Mouse (Mus musculus) hindbrain, embryonic 11.5 days (tissue): ENCODE results near the gene Shq1. TPM values are rescaled to one million over a fixed set of nuclear protein-coding genes. Genes with fewer than 3 reads are reported as not detected.
A peak's percentile ranks its signal among the peaks of the same experiment; 100 is the strongest.

ENCODE experiments used
- ATAC-seq: fragments of 200-750 bp; cut with Nextera tagmentation; 2 replicates; pipeline ENCODE4 v1.8.0; 2017; ENCODE audit warnings: mild to moderate bottlenecking, moderate TSS enrichment, moderate library complexity; ENCODE audit not compliant: low FRiP score
- DNase-seq: peaks from one replicate; pipeline ENCODE4 v3.0.0-alpha.2; 2015; ENCODE audit warnings: low spot score
- H3K27ac ChIP-seq: fragments of 300-500 bp; sonication (generic); 2 replicates; pipeline ENCODE4 v1.5.1; 2014; ENCODE audit warnings: mild to moderate bottlenecking, low read depth, low read length
- H3K27me3 ChIP-seq: fragments of 300-500 bp; sonication (generic); 2 replicates; pipeline ENCODE4 v1.6.1; 2014; ENCODE audit warnings: mild to moderate bottlenecking, low read length, moderate library complexity, mixed read lengths; ENCODE audit not compliant: control insufficient read depth, insufficient read depth
- H3K36me3 ChIP-seq: fragments of 300-500 bp; sonication (generic); 2 replicates; pipeline ENCODE4 v1.6.1; 2014; ENCODE audit warnings: mild to moderate bottlenecking, low read length, moderate library complexity, mixed read lengths; ENCODE audit not compliant: control insufficient read depth, insufficient read depth
- H3K4me1 ChIP-seq: fragments of 300-500 bp; sonication (generic); replicated peaks from 2 replicates; pipeline ENCODE4 v1.6.1; 2014; ENCODE audit warnings: low read length, mixed read lengths; ENCODE audit not compliant: control insufficient read depth, insufficient read depth
- H3K4me2 ChIP-seq: fragments of 300-500 bp; sonication (generic); replicated peaks from 2 replicates; pipeline ENCODE4 v1.6.1; 2014; ENCODE audit warnings: mild to moderate bottlenecking, low read depth, low read length
- H3K4me3 ChIP-seq: fragments of 300-500 bp; sonication (generic); 2 replicates; pipeline ENCODE4 v1.5.1; 2014; ENCODE audit warnings: low read depth, low read length
- H3K9ac ChIP-seq: fragments of 300-500 bp; sonication (generic); 2 replicates; pipeline ENCODE4 v1.6.1; 2014; ENCODE audit warnings: low read depth, low read length
- H3K9me3 ChIP-seq: fragments of 300-500 bp; sonication (generic); 2 replicates; pipeline ENCODE4 v1.6.1; 2016; ENCODE audit warnings: low read length; ENCODE audit not compliant: control insufficient read depth
- WGBS: fragments of 180-500 bp; shearing (Covaris S2); extraction: QIAGEN DNeasy Blood & Tissue Kit; methylation state at CpG from one replicate; pipeline ENCODE4 v1.1.7; 2014; 5-methylcytosine and 5-hydroxymethylcytosine counted together
- polyA plus RNA-seq: library from polyadenylated mRNA; unstranded; fragments of >200 nt; fragmentation: Nextera tagmentation; extraction: Ambion mirVana; gene quantifications from 2 replicates; pipeline ENCODE4 v1.2.1, GENCODE M21; 2014

Gene Shq1
- polyA plus RNA-seq, 1 experiment from 2014 or later, result 17.1 TPM

- no peak for DNase-seq
- Histone ChIP-seq H3K36me3 (no peaks in the 10 kb centered on the region), H3K9ac (no peak overlapping the region), H3K9me3 (no peaks in the 10 kb centered on the region), H3K4me2 (no peak overlapping the region), H3K4me1 (no peaks in the 10 kb centered on the region), H3K27me3 (peaks cover 3% of the 10 kb centered on the region), H3K4me3 (no peak overlapping the region), H3K27ac (no peak overlapping the region)
- ATAC-seq, result no peak
- WGBS, result 83% methylated on average over 1 of the region's 1 CpGs
These were observed 37.3 kb upstream of the Shq1 start for GRCm38 (mm10) chr6:100708248-100708647.

- WGBS, result 61% methylated on average over 7 of the region's 7 CpGs
- Histone ChIP-seq H3K27ac (no peak overlapping the region), H3K27me3 (peaks cover 3% of the 10 kb centered on the region), H3K4me1 (no peaks in the 10 kb centered on the region), H3K4me3 (no peak overlapping the region), H3K9ac (no peak overlapping the region), H3K9me3 (no peaks in the 10 kb centered on the region), H3K4me2 (no peak overlapping the region), H3K36me3 (no peaks in the 10 kb centered on the region)
- no peak for DNase-seq
- no peak for ATAC-seq
These were observed 36.6 kb upstream of the Shq1 start for GRCm38 (mm10) chr6:100707557-100707956.

- no peaks in the 10 kb centered on the region for H3K36me3 ChIP-seq
- H3K9ac ChIP-seq, result no peak overlapping the region
- WGBS, result 79% methylated on average over 6 of the region's 6 CpGs
- H3K4me3 ChIP-seq, result no peak overlapping the region
- H3K9me3 ChIP-seq, result no peaks in the 10 kb centered on the region
- no peak overlapping the region for H3K4me2 ChIP-seq
- ATAC-seq (no peak), DNase-seq (no peak)
- H3K27me3 ChIP-seq, result peaks cover 3% of the 10 kb centered on the region
- no peaks in the 10 kb centered on the region for H3K4me1 ChIP-seq
- H3K27ac ChIP-seq, result no peak overlapping the region
These were observed 35.9 kb upstream of the Shq1 start for GRCm38 (mm10) chr6:100706861-100707260.

DNA sequence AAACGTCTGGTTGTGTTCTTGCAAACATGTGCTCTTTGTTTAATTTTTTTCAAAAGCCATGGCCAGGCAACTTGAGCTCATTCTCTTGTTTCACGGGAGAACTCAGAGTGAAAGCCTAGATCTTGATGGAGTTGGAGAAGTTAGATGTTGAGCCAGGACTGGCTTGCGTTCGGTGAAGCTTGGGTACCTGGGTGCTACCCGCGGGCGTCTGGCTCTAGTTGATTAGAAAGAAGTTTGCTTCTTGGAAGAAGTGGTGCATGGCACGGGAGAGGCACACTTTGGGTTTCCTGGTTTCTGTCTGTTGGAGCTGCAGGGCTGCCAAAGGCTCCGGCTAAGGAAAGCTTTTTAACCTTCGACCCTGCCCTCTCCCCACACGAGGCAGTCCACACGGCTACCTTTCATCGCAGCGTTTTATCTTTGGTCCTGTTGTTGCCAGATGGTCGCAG lies 34.4 kb upstream of the Shq1 start:
- no peaks in the 10 kb centered on the region for H3K4me1 ChIP-seq
- DNase-seq (peak; percentile 57), ATAC-seq (no peak)
- H3K36me3 ChIP-seq, result no peaks in the 10 kb centered on the region
- whole genome bisulfite sequencing, result under 1% methylated on average over 15 of the region's 15 CpGs
- H3K9ac ChIP-seq, result no peak overlapping the region; the same call in 1 of the 2 replicates
- no peak overlapping the region for H3K27ac ChIP-seq
- peak overlapping the region; percentile 99 for H3K4me2 ChIP-seq
- peak overlapping the region; percentile 57 for H3K4me3 ChIP-seq
- no peaks in the 10 kb centered on the region for H3K9me3 ChIP-seq
- H3K27me3 ChIP-seq, result peaks cover 3% of the 10 kb centered on the region

DNA sequence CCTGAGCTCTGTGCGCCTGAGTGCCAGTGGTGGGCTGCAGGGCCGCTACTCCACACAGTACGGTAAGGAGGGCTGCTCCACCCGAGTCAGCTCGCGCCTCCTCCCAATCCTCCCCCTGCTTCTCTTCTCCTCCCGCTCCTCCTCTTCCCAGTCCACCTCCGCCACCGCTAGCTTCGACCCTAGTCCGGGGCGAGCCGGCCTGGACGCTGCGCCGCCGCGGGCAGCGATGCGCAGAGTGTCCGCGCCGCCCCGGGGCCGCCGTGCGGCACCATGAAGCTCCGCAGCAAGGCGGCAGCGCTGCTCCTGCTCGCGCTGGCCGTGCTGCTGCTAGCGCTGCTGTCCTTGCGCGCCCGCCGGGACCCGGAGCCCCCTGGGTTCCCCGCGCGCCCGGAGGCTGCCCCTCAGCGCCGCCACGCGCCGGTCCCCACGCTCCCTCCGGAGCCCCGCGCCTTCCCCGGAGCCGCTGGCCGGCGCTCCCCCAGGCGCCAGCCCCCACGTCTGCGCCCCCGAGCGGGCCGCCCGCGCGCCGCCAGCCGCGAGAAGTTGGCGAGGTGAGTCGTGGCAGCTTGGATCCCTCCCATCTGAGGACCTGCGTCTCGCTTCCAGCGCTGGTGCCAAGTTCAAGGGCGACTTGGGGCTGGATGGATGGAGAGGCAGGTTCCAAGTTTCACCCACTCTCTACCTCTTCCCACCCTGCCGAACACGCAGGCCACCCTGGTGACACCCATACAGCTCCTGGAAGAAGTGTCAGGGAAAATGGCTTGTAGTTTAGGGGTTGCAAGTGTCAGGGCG lies 33.8 kb upstream of the Shq1 start, which contains the start of gene Gxylt2:
Gene Gxylt2 (plus strand): TSS at position 161 of the 792 bp plus-strand sequence.
- peak; percentile 78 for DNase-seq
- no peak within 1 kb of the TSS for H3K27ac ChIP-seq
- peak; percentile 84 for ATAC-seq
- H3K4me1 ChIP-seq, result no peaks in the 10 kb centered on the region
- peak within 1 kb of the TSS; percentile 62 for H3K9ac ChIP-seq
- whole genome bisulfite sequencing, result under 1% methylated on average over 70 of the region's 77 CpGs
- H3K9me3 ChIP-seq, result no peaks in the 10 kb centered on the region
- no peaks in the 10 kb centered on the region for H3K36me3 ChIP-seq
- peak within 1 kb of the TSS; percentile 99 for H3K4me2 ChIP-seq
- H3K4me3 ChIP-seq, result peak within 1 kb of the TSS; percentile 57
- H3K27me3 ChIP-seq, result peaks cover 3% of the 10 kb centered on the region

- peaks cover 3% of the 10 kb centered on the region for H3K27me3 ChIP-seq
- no peak overlapping the region for H3K27ac ChIP-seq
- peak overlapping the region; percentile 99 for H3K4me2 ChIP-seq
- 38% methylated on average over 8 of the region's 8 CpGs for WGBS
- peak overlapping the region; percentile 57 for H3K4me3 ChIP-seq
- DNase-seq, result no peak
- no peaks in the 10 kb centered on the region for H3K4me1 ChIP-seq
- H3K9ac ChIP-seq, result peak overlapping the region; percentile 62
- no peaks in the 10 kb centered on the region for H3K9me3 ChIP-seq
- H3K36me3 ChIP-seq, result no peaks in the 10 kb centered on the region
- peak; percentile 39; the same call in 1 of the 2 replicates for ATAC-seq
These were observed 33.2 kb upstream of the Shq1 start for GRCm38 (mm10) chr6:100704197-100704573.

GRCm38 (mm10) chr6:100700774-100701173 lies 29.8 kb upstream of the Shq1 start:
- WGBS, result 68% methylated on average over 5 of the region's 5 CpGs
- H3K4me3 ChIP-seq, result no peak overlapping the region
- H3K27me3 ChIP-seq, result peaks cover 3% of the 10 kb centered on the region
- no peak for DNase-seq
- no peak for ATAC-seq
- no peaks in the 10 kb centered on the region for H3K4me1 ChIP-seq
- H3K4me2 ChIP-seq, result no peak overlapping the region
- no peak overlapping the region for H3K9ac ChIP-seq
- no peak overlapping the region for H3K27ac ChIP-seq
- no peaks in the 10 kb centered on the region for H3K9me3 ChIP-seq
- no peaks in the 10 kb centered on the region for H3K36me3 ChIP-seq

DNA sequence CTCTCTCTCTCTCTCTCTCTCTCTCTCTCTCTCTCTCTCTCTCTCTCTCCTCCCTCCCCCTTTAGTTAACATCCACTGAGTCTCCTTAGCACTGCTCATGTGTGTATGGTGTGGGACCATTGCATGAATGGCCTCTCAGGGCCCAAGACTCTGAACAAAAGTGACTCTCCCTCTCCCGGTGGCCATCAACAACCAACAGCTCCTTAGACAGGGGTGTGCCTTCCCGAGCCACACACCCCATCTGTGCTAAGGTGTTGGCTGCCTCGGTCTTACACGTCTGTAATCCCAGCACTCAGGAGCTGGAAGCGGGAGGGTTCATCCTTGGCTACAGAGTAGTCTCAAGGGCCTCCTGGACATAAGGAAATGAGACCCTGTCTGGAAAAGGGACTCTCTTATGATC lies 29.0 kb upstream of the Shq1 start:
- ATAC-seq (no peak), DNase-seq (no peak)
- Histone ChIP-seq H3K9me3 (no peaks in the 10 kb centered on the region), H3K4me1 (no peaks in the 10 kb centered on the region), H3K27me3 (peaks cover 3% of the 10 kb centered on the region), H3K4me2 (no peak overlapping the region), H3K27ac (no peak overlapping the region), H3K4me3 (no peak overlapping the region), H3K36me3 (no peaks in the 10 kb centered on the region), H3K9ac (no peak overlapping the region)
- WGBS, result 80% methylated on average over 5 of the region's 5 CpGs

GRCm38 (mm10) chr6:100686341-100686740 lies 15.4 kb upstream of the Shq1 start:
- Histone ChIP-seq H3K4me3 (no peak overlapping the region), H3K4me2 (no peak overlapping the region), H3K27ac (no peak overlapping the region), H3K27me3 (no peaks in the 10 kb centered on the region), H3K9me3 (no peaks in the 10 kb centered on the region), H3K36me3 (no peaks in the 10 kb centered on the region), H3K9ac (no peak overlapping the region), H3K4me1 (no peaks in the 10 kb centered on the region)
- ATAC-seq (no peak), DNase-seq (no peak)
- 84% methylated on average over 2 of the region's 2 CpGs for WGBS
